Mouse (Mus musculus): ENCODE measurements around the gene S100a7a. TPM values are rescaled to one million over a fixed set of nuclear protein-coding genes. Genes with fewer than 3 reads are reported as not detected.

Gene S100a7a
- total and polyA plus RNA-seq, 3 experiments = not detected

DNA sequence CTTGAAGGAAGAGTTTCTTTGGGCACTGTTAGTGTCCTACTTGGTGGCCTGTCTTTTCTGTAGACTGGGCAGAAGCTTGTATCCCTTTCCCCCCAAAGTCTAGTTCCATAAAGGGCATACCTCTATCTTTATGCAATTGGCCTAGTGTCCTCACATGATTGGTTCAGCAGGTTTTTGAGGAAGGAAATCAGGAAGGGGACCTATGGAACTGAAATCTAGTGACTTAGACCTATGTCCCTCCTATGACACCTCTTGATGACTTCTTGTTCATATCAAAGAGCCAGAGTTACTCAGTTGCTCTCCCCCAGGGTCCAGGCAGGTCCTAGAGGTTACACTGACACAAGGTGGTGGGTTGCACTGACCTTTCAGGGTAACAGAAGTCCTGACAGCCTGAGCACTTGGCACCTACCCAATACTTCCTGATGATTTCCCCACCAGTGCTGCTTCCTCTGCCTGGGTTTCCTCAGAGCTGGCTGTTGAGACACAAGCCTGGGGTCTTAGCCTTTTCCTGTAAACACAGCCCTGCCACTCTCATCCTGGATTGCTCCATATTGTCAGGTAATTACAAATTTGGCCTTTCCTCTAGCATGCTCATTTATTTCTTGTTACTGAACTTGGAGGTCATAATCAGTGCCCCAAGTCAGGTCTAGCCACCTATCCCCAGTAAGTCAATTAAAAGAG, 5.7 kb downstream of the S100a7a start:
- Histone ChIP-seq H3K9me3 (replicated peaks; ENCODE audit: insufficient read depth, low read length) (no peaks in the 10 kb centered on the region), H3K36me3 (ENCODE audit: control insufficient read depth in 1 of 2, insufficient read depth in 2 of 2, low read length in 2 of 2) (no peaks in the 10 kb centered on the region), H3K27me3 (ENCODE audit: control insufficient read depth in 1 of 2, insufficient read depth in 2 of 2, low read length in 2 of 2) (peaks cover 2 to 3% of the 10 kb centered on the region in 2 experiments; a peak in 3 of 4 replicates), H3K4me3 (ENCODE audit: control insufficient read depth in 1 of 2, insufficient read depth in 1 of 2, low read depth in 2 of 2, low read length in 2 of 2) (no peak overlapping the region), H3K27ac (ENCODE audit: control insufficient read depth, low read depth, low read length) (no peak overlapping the region), H3K9ac (ENCODE audit: control insufficient read depth, low read depth, low read length, poor library complexity, severe bottlenecking) (no peak overlapping the region), H3K79me2 (ENCODE audit: control insufficient read depth, insufficient read depth, low read length, poor library complexity) (no peaks in the 10 kb centered on the region), H3K4me1 (ENCODE audit: control insufficient read depth in 1 of 2, insufficient read depth in 2 of 2, low read length in 2 of 2) (no peaks in the 10 kb centered on the region)
- no peak for DNase-seq (ENCODE audit: low read depth, low spot score)
- TF ChIP-seq MAFK (IDR thresholded peaks at IDR 0.05; ENCODE audit: borderline replicate concordance, low read depth, low read length) (no peak), POLR2AphosphoS2 (IDR thresholded peaks at IDR 0.05; ENCODE audit: low read length) (no peak), MAZ (IDR thresholded peaks at IDR 0.05; ENCODE audit: low read depth, low read length) (no peak), USF1 (IDR thresholded peaks at IDR 0.05; ENCODE audit: low read depth, low read length) (no peak), SIN3A (IDR thresholded peaks at IDR 0.05; ENCODE audit: low read length) (no peak), ZMIZ1 (IDR thresholded peaks at IDR 0.05; ENCODE audit: low read depth, low read length) (no peak), BHLHE40 (IDR thresholded peaks at IDR 0.05; ENCODE audit: borderline replicate concordance, low read depth, low read length) (no peak), KAT2A (conservative IDR thresholded peaks at IDR 0.05; ENCODE audit: low read depth, low read length) (no peak), ZKSCAN1 (IDR thresholded peaks at IDR 0.05; ENCODE audit: low read depth, low read length) (no peak), USF2 (IDR thresholded peaks at IDR 0.05; ENCODE audit: borderline replicate concordance in 1 of 2, insufficient read depth in 1 of 2, low read depth in 1 of 2, low read length in 2 of 2) (no peak), UBTF (IDR thresholded peaks at IDR 0.05; ENCODE audit: borderline replicate concordance, insufficient read depth, low read depth, low read length) (no peak), ZC3H11A (IDR thresholded peaks at IDR 0.05; ENCODE audit: low read depth, low read length) (no peak), ZNF384 (IDR thresholded peaks at IDR 0.05; ENCODE audit: low read depth, low read length) (no peak), TBP (IDR thresholded peaks at IDR 0.05; ENCODE audit: low read depth, low read length) (no peak), NRF1 (IDR thresholded peaks at IDR 0.05; ENCODE audit: insufficient read depth, low read depth, low read length, poor library complexity, severe bottlenecking) (no peak), MAX (IDR thresholded peaks at IDR 0.05; ENCODE audit: low read length) (no peak), GABPA (IDR thresholded peaks at IDR 0.05; ENCODE audit: low read depth, low read length) (no peak)

DNA sequence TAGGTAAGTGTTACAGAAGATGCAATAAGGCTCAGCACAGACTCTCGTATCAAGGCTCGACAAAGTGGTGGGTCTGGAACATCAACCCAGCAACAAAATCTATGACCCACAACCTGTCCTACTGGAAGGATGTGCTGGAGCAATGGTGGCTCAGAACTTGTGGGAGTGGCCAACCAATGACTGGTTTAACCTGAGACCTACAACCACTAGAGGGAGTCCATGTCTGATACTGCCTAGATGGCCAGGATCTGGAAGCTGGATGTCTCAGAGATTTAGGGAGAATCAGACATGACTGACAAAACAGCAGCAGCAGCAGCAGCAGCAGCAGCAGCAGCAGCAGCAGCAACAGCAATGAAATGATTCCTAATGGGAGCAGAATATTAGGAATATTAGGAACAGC, 10.4 kb downstream of the S100a7a start:
- Histone ChIP-seq H3K79me2 (ENCODE audit: control insufficient read depth, insufficient read depth, low read length, poor library complexity) (no peaks in the 10 kb centered on the region), H3K27ac (ENCODE audit: control insufficient read depth, low read depth, low read length) (no peak overlapping the region), H3K36me3 (ENCODE audit: control insufficient read depth in 1 of 2, insufficient read depth in 2 of 2, low read length in 2 of 2) (no peaks in the 10 kb centered on the region), H3K9ac (ENCODE audit: control insufficient read depth, low read depth, low read length, poor library complexity, severe bottlenecking) (no peak overlapping the region), H3K9me3 (replicated peaks; ENCODE audit: insufficient read depth, low read length) (no peaks in the 10 kb centered on the region), H3K4me3 (ENCODE audit: control insufficient read depth in 1 of 2, insufficient read depth in 1 of 2, low read depth in 2 of 2, low read length in 2 of 2) (no peak overlapping the region), H3K4me1 (ENCODE audit: control insufficient read depth in 1 of 2, insufficient read depth in 2 of 2, low read length in 2 of 2) (no peaks in the 10 kb centered on the region), H3K27me3 (ENCODE audit: control insufficient read depth in 1 of 2, insufficient read depth in 2 of 2, low read length in 2 of 2) (no peaks in the 10 kb centered on the region)
- peak; percentile 30 for DNase-seq (ENCODE audit: low read depth, low spot score)
- TF ChIP-seq CTCF (IDR thresholded peaks at IDR 0.05 in 2 of 3, conservative IDR thresholded peaks at IDR 0.05 in 1 of 3; ENCODE audit: control insufficient read depth in 1 of 3, insufficient read depth in 1 of 3, low read depth in 2 of 3, low read length in 3 of 3, poor library complexity in 1 of 3, severe bottlenecking in 1 of 3) (peak; percentile 25 to 60 (median 43)), NRF1 (IDR thresholded peaks at IDR 0.05; ENCODE audit: insufficient read depth, low read depth, low read length, poor library complexity, severe bottlenecking) (no peak), HCFC1 (IDR thresholded peaks at IDR 0.05; ENCODE audit: low read depth, low read length) (no peak), USF1 (IDR thresholded peaks at IDR 0.05; ENCODE audit: low read depth, low read length) (no peak), NELFE (IDR thresholded peaks at IDR 0.05; ENCODE audit: low read depth, low read length) (no peak), RAD21 (IDR thresholded peaks at IDR 0.05; ENCODE audit: low read depth, low read length) (peak; percentile 19), SMC3 (IDR thresholded peaks at IDR 0.05; ENCODE audit: low read depth, low read length) (peak; percentile 31; the same call in 1 of the 2 replicates), MYC (IDR thresholded peaks at IDR 0.05; ENCODE audit: low read depth, low read length) (no peak), TAL1 (IDR thresholded peaks at IDR 0.05; ENCODE audit: low read length) (no peak)

Data from MEL (cell line).